Mouse (Mus musculus) Patski (cell line): ENCODE measurements around the gene Rsph1. TPM values are rescaled to one million over a fixed set of nuclear protein-coding genes. Genes with fewer than 3 reads are reported as not detected.
A peak's percentile ranks its signal among the peaks of the same experiment; 100 is the strongest.
"Not testable (repeated sequence)": the region's sequence is repeated elsewhere in the genome, so short reads cannot be mapped to it uniquely, and the experiment has no call there.

Source experiments
- ATAC-seq: fragments of 100-300 bp; one replicate; pipeline ENCODE4 v1.8.0; 2021
- CTCF ChIA-PET: fragments of 350-600 bp; sonication (Branson Sonifier 250); formaldehyde crosslinking; loops from one replicate; lab custom pipeline; 2022; ENCODE audit warnings: inconsistent platforms; lab: Charles Lee
- POLR2A ChIA-PET: fragments of 350-600 bp; sonication (Branson Sonifier 250); formaldehyde crosslinking; loops from one replicate; lab custom pipeline; 2022; ENCODE audit warnings: antibody characterized with exemption, inconsistent platforms; lab: Charles Lee
- DNase-seq: peaks from one replicate; pipeline ENCODE4 v3.0.0-alpha.2; 2011; ENCODE audit warnings: low read depth, low spot score
- H3K27me3 ChIP-seq: fragments of 371-371 bp; one replicate; pipeline ENCODE4 v1.5.1; 2021
- CTCF ChIP-seq: fragments of 100-300 bp; IDR thresholded peaks from one replicate; pipeline ENCODE4 v1.5.1; 2021
- in situ Hi-C: fragments of 300-500 bp; cut with MboI; formaldehyde crosslinking; loops from 3 replicates; pipeline ENCODE4 v1.11.1; 2018; ENCODE audit warnings: low pct_unique_long_range_greater_than_20kb, mixed read lengths
- polyA plus RNA-seq: library from polyadenylated mRNA; unstranded; gene quantifications from one replicate; pipeline ENCODE4 v1.2.3, GENCODE M21; 2021

Gene Rsph1
- polyA plus RNA-seq, 1 experiment from 2014 or later: 3.1 TPM

DNA sequence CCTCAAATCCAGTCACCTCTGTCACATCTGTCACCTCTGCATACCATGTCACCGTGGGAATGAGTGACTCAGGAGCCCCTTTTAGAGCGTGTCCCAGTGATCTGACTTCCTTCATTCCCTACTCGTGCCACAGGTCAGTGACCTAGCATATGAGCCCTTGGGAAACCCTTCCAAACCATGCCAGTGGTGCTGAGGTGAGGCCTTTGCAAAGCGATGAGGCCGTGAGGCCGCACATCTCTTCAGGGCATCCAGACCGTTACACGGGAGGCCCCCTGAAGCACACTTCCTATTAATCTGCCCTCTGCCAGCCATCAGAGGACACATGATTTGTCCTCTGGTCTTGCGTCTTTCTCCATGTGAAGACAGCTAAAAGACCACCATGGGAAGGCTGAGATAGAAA is 2.4 kb upstream of the Rsph1 start:
- H3K27me3 ChIP-seq: no peaks in the 10 kb centered on the region
- ATAC-seq: no peak
- DNase-seq: no peak
- POLR2A ChIA-PET: no interaction called here
- CTCF ChIA-PET: no interaction called here
- no peak for TF ChIP-seq CTCF
- in situ Hi-C loops: no loop called here

DNA sequence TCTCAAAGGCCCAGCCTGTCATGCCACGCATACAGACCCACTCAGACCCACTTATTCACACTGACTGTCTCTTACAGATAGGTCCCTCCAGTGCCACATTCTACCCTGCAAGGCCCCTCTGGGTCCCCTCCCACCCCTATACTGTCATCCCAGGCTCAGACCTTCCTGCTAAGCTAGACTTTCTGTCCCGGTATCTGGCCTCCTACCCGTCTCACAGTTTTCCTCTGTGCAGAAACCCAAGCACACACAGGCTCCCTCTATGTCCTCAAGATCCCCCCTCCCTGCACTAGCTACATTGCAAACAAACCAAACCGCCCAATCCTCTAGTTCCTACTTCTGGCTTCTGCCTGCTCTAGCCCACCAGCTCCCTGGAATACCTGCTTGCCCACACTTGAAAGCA is 748 bp upstream of the Rsph1 start:
- POLR2A ChIA-PET: no interaction called here
- DNase-seq (no peak), ATAC-seq (no peak)
- no peak for TF ChIP-seq CTCF
- CTCF ChIA-PET: no interaction called here
- in situ Hi-C loops: no loop called here
- no peaks in the 10 kb centered on the region for H3K27me3 ChIP-seq

DNA sequence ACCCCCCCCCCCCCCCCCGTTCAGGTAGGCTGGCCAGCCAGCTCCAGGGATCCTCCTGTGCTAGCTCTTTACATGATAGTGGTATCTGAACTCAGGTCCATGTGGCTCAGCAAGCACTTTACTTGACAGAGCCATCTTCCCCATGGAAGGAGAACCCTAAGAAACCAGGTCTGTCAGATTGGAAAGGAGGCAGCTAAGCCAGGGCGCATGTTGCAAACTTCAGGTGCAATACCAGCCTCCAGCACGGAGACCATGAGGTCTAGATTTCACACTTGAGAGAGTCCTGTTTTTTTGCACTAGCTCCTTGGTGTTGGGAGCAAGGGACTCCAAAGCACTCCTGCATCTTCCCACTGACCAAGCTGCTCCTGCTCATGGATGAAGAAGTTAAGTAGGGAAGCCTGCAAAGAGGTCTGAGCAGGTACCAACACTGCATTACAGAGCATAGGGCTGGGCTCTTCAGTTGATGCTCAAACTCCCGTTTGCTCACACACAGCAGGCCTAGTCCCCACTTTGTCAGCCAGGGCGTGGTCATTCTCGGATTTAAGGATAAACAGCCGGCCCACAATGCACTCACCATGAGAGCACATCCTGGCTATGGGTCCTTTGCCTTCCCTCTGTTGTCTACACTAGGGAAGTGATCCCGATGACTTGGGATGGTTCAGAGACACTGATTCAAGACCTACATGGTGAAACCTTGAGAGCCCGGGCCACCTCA is 819 bp downstream of the Rsph1 start:
- no peaks in the 10 kb centered on the region for H3K27me3 ChIP-seq
- in situ Hi-C loops: no loop called here
- POLR2A ChIA-PET: no interaction called here
- DNase-seq (no peak), ATAC-seq (peak; percentile 23)
- CTCF ChIA-PET: interaction anchor here (1.3 kb wide), 1 partner anchor 22 kb away, joined by 3 read pairs; no protein-coding TSS in a partner anchor
- TF ChIP-seq CTCF: no peak

DNA sequence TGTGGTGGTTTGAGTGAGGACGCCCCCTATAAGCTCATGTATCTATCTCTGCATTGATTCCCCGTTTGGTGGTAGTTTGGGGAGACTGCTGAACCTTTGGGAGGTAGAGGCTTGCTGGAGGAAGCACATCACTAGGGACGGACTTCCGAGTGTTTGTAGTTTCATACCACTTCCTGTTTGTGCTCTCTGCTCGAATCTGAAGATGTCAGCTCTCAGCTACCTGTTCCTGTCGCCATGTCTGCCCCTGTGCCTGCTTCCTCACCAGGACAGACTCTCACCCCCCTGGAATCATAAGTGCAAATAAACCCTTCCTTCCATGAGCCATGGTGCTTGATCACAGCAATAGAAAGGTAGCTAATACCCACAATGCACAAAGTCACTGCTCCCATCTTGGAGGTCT is 2.0 kb downstream of the Rsph1 start:
- DNase-seq (no peak), ATAC-seq (no peak)
- H3K27me3 ChIP-seq: no peaks in the 10 kb centered on the region
- in situ Hi-C loops: no loop called here
- ChIA-PET POLR2A (no interaction called here), CTCF (interaction anchor here (1.3 kb wide), 1 partner anchor 20 kb away, joined by 3 read pairs; no protein-coding TSS in a partner anchor)
- no peak for TF ChIP-seq CTCF

DNA sequence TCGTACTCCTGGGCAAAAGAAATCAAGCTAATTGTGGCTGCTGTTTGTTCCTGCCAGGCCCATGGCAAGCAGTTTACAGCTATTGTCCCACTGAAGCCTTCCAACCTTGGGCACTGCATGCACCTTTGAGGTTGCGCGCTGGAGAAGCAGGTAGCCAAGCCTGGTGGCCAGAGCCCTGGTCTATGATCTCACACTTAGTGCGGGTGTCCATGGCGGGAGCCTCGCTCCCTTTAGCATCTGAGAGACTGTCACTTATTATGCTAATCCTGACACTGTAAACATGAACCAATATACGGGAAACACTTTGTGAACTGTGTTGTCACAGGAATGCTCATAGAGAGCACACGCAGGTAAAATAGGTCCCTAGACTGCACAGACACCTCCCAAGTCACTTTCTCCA is 3.6 kb downstream of the Rsph1 start:
- in situ Hi-C loops: no loop called here
- POLR2A ChIA-PET: no interaction called here
- TF ChIP-seq CTCF: no peak
- CTCF ChIA-PET: no interaction called here
- no peaks in the 10 kb centered on the region for H3K27me3 ChIP-seq
- DNase-seq: no peak
- no peak for ATAC-seq

DNA sequence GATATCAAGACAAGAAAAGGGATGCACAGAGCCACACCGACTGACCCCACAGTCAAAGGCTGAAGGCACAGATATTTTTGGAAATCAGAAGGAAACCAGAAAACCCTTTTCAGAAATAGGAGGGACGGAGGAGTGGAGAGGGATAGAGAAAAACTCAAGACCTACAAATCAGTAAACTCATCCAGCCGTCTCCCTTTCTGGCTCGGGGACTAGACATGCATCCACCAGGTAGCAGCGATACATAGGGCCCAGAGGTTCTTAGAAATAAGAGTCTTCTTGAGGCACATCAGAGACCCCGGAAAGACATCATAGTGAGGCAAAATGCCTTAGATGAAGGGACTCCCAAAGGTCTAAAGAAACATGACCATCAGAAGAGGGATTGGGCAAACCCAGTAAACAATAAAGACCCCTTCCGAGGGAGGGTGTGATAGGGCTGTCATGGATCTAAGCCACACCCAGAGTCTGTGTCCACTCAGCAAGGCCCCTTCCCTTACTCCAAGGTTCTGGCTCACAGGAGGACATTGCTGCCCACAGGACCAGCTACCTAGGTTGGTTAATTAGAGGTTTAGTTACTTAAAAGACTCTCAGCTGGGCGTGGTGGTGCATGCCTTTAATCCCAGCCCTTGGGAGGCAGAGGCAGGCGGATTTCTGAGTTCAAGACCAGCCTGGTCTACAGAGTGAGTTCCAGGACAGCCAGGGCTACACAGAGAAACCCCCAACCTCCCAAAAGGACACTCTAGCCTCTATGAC is 4.6 kb downstream of the Rsph1 start:
- no peak for TF ChIP-seq CTCF
- POLR2A ChIA-PET: no interaction called here
- CTCF ChIA-PET: no interaction called here
- no peaks in the 10 kb centered on the region for H3K27me3 ChIP-seq
- DNase-seq: no peak
- in situ Hi-C loops: no loop called here
- ATAC-seq: no peak

DNA sequence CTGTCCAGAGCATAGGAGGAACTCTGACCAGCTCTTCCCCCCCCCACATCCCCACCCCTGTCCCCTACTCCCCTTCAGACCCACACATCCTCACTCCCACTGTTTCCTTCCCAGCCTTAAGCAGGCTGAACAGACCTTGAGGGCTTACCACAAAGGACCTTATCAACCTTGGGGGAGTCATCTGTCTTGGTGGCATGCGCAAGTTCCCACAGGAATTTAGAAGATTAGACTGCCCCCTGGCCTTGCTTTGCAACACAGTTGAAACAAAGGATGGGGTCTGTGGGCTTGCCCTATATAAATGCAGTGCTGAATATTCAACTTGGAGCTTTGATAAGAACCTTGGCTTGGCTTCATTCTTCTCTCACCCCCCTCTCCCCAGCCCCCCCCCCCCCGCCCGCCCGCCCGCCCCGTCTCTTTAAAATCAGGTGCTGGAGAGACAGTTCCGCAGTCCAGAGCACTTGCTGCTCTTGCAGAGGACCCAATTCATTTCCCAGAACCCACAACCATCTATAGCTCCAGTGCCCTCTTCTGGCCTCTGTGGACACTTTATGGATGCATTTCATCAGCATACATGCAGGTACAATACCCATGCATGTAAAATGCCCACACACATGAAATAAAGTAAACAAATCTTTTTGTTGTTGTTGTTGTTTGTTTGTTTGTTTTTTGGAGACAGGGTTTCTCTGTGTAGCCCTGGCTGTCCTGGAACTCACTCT is 5.9 kb downstream of the Rsph1 start:
- in situ Hi-C loops: no loop called here
- no peak for ATAC-seq
- no peak for DNase-seq
- ChIA-PET POLR2A (no interaction called here), CTCF (no interaction called here)
- no peak for TF ChIP-seq CTCF
- no peaks in the 10 kb centered on the region for H3K27me3 ChIP-seq

DNA sequence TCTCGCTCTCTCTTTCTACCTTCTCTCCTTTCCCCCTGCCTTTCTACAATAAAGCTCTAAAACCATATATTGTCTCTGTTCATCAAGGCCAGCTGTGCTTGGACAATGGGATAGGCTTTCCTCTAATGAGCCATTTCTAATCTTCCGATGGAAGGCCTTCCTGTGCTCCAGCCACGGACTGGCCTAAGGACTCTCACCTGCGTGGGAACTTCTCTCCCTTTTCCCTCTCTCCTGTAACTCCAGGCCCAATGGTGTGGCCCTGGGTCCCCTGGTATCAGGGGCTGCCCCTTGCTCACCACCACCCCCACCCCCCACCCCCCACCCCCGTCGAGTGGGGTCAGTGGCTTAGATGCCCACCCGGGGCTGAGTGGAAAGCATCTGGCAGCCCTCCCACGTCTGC is 6.4 kb downstream of the Rsph1 start:
- CTCF ChIA-PET, DNase-seq, H3K27me3 ChIP-seq, POLR2A ChIA-PET, in situ Hi-C loops, ATAC-seq: not testable (repeated sequence)

DNA sequence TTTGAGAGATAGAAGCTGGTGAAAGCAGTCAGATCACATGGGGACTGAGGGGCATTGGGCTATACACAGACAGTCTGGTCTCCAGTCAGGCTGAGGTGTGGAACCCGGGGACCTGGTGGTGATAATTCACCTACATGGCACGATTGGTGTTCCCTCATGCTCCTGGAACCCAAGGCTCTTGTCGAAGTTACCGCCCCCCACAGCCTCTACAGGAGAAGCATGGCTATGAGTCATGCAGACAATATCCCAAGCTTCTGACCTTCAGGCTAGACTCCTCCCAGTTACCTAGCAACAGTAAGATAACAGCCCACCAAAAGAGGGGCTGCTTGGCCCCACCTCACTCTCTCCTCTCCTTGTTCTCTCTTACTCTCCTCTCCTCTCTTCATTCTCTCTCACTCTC is 6.9 kb downstream of the Rsph1 start:
- in situ Hi-C loops: no loop called here
- POLR2A ChIA-PET: no interaction called here

DNA sequence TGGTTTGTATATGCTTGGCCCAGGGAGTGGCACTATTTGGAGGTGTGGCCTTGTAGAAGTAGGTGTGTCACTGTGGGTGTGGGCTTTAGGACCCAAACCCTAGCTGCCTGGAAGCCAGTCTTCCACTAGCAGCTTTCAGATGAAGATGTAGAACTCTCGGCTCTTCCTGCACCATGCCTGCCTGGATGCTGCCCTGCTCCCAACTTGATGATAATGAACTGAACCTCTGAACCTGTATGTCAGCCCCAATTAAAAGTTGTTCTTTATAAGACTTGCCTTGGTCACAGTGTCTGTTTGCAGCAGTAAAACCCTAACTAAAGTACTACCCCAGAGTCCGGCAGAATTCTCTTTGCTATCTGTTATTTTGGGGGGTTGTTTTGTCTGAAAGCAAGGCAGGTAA is 7.4 kb downstream of the Rsph1 start:
- no peaks in the 10 kb centered on the region for H3K27me3 ChIP-seq
- ChIA-PET CTCF (no interaction called here), POLR2A (no interaction called here)
- ATAC-seq: no peak
- in situ Hi-C loops: no loop called here
- no peak for DNase-seq
- no peak for TF ChIP-seq CTCF

More for the DNA sequence above, 6.9 kb downstream of the Rsph1 start:
- ATAC-seq: no peak
- CTCF ChIA-PET: no interaction called here
- no peaks in the 10 kb centered on the region for H3K27me3 ChIP-seq
- no peak for DNase-seq
- no peak for TF ChIP-seq CTCF

DNA sequence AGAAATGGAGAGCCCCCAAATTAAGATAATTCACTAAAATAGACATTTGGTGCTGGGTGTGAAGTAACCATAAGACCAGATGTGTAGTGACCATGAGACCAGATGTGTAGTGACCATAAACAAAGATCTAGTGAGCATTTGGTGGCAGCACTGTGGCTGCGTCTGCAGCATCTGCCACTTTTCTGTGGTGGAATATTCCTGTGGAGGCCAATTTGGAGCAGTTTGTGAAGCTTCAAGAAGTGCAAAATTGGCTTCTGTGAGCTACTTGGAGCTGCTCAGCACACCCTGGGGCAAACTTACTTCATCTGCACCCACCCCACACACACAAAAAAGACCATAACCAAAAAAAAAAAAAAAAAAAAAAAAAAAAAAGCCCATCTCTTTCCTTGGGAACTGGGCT is 9.2 kb downstream of the Rsph1 start:
- CTCF ChIA-PET: interaction anchor here (0.9 kb wide), 1 partner anchor 21 kb away, joined by 4 read pairs; no protein-coding TSS in a partner anchor
- no peak for TF ChIP-seq CTCF

More for the DNA sequence above, 9.2 kb downstream of the Rsph1 start:
- POLR2A ChIA-PET: no interaction called here
- in situ Hi-C loops: no loop called here
- H3K27me3 ChIP-seq: no peaks in the 10 kb centered on the region
- DNase-seq (no peak), ATAC-seq (no peak)
